Mouse (Mus musculus) spleen, embryonic (tissue): Measurements from ENCODE around the gene Slx1b.
"Not testable (repeated sequence)": the region's sequence is repeated elsewhere in the genome, so short reads cannot be mapped to it uniquely, and the experiment has no call there.

Experiments used
- CTCF ChIA-PET: fragments of 350-600 bp; sonication (Branson Sonifier 250); formaldehyde crosslinking; loops from one replicate; lab custom pipeline; 2022; lab: Charles Lee

Slx1b gene

DNA sequence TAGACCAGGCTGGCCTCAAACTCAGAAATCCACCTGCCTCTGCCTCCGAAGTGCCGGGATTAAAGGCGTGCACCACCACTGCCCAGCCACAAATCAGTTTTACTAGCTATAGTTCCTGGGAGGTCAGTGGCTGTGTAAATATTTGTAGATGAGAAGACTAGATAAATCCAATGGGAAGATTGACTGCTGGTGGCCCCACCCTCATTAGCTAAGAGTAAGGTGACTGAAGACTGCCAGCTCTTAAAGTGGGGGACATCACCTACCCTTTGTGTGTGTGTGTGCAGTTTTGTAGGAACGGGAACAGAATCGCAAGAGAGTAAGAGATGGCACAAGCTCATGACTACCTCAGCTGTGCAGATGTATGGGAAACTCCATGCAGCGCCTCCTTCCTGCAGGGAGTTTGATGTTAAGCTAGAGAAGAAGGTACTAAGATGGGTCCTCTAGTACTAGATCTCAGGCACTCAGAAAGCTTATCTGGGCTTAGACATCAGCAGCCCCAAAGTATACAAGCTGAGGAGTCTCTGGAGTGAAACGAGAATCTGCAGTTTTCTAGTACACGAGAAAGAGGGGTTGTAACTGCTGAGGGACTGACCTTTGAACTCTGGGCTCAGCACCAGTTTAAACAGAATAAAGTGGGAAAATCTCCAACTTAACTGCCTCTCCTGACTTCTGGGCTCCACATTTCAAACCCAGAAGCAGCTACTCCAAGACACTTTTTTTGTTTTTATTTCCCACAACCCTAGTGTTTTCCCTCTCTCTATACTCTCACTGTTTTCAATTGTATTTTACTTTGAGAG lies 16.8 kb downstream of the Slx1b start:
- CTCF ChIA-PET, result no interaction called here

DNA sequence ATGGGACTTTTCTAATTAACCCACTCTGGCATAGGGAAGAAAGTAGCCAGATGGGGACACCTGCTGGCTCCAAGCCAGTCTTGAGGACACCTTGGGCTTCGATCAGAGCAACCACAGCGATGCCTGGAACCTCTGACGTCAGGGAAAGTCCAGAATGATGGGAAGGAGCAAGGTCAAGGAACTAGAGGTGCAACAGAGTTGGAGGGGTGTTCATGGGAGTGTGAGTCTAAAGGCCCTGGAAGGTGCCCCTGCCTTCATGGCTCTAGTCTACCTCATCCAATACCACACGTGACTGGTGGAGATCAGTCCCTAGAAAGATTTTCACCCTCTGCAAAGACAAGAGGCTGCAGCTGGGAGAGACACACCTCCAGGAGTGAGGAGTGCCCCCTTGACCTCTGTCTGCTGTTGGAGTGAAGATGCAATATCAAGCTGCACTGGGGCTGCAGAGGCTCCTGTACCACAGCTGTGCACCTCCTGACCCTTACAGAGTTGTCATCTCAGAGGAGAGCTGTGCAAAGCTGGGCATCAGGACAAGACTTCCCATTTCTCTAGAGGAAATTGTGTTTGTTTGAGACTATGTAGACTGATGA lies 18.9 kb downstream of the Slx1b start:
- CTCF ChIA-PET, result no interaction called here

- CTCF ChIA-PET, result no interaction called here
Observed at GRCm38 (mm10) chr7:126676207-126676606, 19.4 kb downstream of the Slx1b start, which contains the start of gene Sult1a1. Sult1a1 (minus strand) TSS chr7:126676432.

- CTCF ChIA-PET, result no interaction called here
Observed at GRCm38 (mm10) chr7:126675104-126675503, 20.5 kb downstream of the Slx1b start.

GRCm38 (mm10) chr7:126672111-126672510 lies 23.5 kb downstream of the Slx1b start:
- CTCF ChIA-PET, result no interaction called here

DNA sequence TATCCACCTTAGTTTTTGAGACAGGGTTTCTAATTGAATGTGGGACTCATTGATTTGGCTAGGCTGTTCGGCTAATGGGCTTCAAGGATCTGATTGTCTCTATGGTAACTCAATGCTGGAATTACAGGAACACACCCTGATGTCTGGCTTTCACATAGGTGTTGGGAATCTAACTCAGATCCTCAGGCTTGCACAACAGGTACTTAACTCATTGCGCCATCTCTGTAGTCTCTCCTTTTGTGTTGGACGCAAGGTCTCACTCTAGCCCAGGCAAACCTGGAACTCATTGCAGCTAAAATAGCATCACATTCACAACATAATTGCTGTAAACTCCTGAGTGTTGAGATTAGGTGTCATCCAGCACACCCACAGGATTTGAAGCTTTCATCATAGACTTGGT lies 25.4 kb downstream of the Slx1b start:
- CTCF ChIA-PET, result interaction anchor here (0.5 kb wide), 1 partner anchor 92 kb away, joined by 3 read pairs; no protein-coding TSS in a partner anchor

DNA sequence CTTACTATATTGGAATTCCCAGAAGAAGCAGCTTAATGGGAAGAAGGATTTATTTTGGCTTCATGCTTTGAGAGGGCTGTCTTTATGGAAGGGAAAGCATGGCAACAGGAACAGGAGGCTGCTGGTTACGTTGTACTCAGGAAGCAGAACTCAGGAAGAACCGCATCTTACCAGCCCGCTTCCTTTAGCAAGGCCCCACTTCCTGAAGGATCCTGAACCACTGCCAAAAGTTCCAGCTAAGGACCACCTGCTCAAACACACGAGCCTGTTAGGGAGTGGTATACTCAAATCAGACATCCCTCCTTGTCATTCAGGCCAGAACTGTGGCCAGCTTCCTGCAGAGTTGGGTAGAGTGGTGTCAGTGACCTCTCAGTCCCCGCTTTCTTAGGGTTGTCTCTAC lies 27.1 kb downstream of the Slx1b start:
- CTCF ChIA-PET, result interaction anchor here (0.7 kb wide), 2 partner anchors 193 to 211 kb away, joined by 4 to 7 read pairs; partner anchors contain the start of genes Hirip3 and Ino80e

DNA sequence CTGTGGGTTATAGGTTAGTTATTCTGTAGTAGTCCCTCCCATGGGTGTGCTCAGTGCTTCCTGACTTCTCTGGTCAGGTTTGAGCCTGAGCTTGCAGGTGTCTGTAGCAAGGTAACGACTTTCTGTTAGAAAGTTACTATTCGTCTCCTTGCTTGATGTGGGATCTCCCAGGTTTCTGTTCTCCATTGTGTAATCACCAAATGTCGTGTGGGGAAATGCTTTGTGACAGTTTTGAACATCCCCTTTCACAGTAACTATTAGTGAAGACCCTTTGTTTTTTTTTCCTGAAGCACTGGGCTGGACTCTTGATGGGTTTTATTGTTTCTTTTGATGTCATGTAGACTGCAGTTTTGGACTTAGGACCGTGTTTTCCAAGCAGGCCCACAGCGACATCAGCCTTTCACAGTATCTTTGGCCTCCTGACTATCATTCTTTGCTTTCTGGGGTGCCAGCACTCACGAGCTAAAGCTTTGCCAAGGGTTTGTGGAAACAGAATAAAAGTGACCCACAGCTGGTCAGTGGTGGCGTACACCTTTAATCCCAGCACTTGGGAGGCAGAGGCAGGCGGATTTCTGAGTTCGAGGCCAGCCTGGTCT lies 28.0 kb downstream of the Slx1b start:
- CTCF ChIA-PET, result interaction anchor here (0.7 kb wide), 1 partner anchor 33 kb away, joined by 3 read pairs; no protein-coding TSS in a partner anchor

DNA sequence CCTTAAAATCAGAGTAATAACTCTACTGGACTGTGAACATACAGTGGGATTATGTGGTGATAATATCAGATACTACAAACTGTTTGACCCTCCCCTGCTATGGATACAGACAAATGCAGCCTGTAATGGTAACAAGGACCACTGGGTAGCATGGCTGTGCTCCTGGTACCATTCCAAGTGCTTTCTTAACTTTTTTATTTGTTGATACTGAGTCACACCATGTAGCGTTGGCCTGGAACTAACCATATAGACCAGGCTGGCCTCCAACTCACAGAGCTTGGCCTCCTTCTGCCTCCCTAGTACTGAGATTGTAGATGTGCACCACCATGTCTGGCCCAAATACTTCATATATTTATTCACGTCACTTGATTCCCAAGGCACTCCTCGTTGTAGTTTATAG lies 30.3 kb downstream of the Slx1b start:
- CTCF ChIA-PET, result no interaction called here

GRCm38 (mm10) chr7:126663646-126664045 lies 31.9 kb downstream of the Slx1b start:
- CTCF ChIA-PET, result interaction anchor here (0.8 kb wide), 1 partner anchor 1213 kb away, joined by 3 read pairs; the partner anchor contains the start of gene Zfp668

DNA sequence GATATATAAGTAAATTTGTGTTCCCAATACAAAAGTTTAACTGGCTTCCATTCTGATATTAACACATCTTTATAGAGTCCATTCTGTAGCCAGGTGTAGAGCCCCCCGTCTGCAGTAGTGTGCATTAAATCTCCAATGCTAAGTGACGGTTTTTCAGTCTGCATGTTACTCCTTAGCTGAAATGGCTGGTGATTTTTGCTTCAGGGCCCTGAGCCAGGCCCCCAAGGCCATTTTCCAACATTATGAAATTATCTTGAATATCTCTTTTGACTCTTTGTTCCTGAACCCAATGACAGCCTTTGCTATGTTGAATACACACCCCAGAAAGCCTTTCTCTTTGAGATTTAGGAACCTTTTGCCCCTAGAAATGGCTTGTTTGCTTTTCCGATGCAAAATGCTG lies 35.8 kb downstream of the Slx1b start:
- CTCF ChIA-PET, result no interaction called here

DNA sequence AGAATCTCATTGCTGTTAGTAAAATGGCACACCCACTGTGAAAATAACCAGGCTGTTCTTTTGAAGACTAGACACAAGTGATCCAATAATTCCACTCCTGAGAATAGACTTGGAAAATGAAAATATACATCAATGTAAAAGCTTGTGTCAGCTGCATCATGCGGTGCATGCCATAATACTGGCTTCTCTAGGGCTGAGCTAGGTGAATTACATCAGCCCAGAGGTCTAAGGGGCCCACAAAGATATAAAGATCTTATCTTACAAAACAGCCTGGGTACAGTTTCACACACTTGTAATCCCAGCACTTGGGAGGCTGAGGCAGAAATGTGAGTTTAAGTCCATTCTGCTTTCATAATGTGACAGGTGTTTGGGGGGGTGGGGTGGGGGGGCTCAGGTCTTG lies 38.1 kb downstream of the Slx1b start:
- CTCF ChIA-PET, result no interaction called here

DNA sequence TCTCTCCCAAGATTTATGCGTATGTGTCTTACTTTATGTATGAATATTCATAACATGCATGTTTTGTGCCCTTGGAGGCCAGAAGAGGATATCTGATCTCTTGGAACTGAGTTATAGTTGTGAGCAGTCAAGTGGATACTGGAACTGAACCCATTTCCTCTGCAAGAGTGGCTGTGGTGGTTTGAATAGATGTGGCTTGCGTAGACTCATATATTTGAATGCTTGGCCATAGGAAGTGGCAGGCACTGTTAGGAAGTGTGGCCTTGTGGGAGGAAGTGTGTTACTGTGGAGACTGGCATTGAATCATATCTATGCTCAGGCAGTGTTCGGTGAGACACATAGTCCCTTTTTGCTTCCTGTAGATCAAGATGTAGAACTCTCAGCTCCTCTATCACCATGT lies 39.9 kb downstream of the Slx1b start:
- CTCF ChIA-PET, result no interaction called here

- CTCF ChIA-PET, result no interaction called here
Observed at GRCm38 (mm10) chr7:126653991-126654390, 41.6 kb downstream of the Slx1b start.

DNA sequence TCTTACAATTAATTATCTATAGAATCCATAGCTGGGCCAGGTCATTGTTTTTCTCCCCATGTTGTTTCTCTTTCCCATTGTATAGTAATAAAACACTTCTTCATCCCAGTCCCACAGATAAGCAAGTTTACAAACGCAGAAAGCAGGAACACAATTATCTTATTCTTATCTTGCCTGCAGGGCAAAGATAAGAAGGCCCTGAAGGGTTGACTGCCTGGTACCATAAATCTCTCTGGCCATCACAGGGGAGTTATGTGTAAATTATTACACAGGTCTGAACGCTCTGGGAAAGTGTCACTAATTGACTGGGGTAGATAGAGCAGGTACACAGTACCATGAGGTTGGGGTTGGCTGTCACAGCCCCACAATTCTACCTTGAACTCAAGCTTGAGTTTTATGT lies 44.7 kb downstream of the Slx1b start:
- CTCF ChIA-PET, result no interaction called here

- CTCF ChIA-PET, result no interaction called here
Observed at GRCm38 (mm10) chr7:126649231-126650051, 46.1 kb downstream of the Slx1b start, which contains the start of gene Sgf29. Sgf29 (plus strand) TSS chr7:126649309.

- CTCF ChIA-PET, result no interaction called here
Observed at GRCm38 (mm10) chr7:126648486-126648885, 47.1 kb downstream of the Slx1b start.

- CTCF ChIA-PET, result interaction anchor here (1.0 kb wide), 1 partner anchor 50 kb away, joined by 3 read pairs; no protein-coding TSS in a partner anchor
Observed at GRCm38 (mm10) chr7:126645708-126646107, 49.9 kb downstream of the Slx1b start.

GRCm38 (mm10) chr7:126644914-126645313 lies 50.7 kb downstream of the Slx1b start:
- CTCF ChIA-PET, result interaction anchor here (1.0 kb wide), 1 partner anchor 51 kb away, joined by 3 read pairs; no protein-coding TSS in a partner anchor

DNA sequence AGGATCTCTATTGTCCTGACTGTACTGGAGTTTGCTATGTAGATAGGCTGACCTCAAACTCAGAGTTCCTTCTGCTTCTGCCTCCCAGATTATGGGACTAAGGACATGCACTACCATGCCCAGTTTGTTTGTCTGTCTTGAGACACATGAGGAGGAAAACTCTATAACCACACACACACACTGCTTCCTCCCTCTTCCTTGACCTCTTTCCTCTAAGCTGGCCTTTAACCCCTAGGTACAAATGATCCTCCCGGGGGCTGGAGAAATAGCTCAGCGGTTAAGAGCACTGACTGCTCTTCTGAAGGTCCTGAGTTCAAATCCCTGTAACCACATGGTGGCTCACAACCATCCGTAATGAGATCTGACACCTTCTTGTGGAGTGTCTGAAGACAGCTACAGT lies 51.2 kb downstream of the Slx1b start:
- CTCF ChIA-PET, result interaction anchor here (1.0 kb wide), 1 partner anchor 52 kb away, joined by 3 read pairs; no protein-coding TSS in a partner anchor

DNA sequence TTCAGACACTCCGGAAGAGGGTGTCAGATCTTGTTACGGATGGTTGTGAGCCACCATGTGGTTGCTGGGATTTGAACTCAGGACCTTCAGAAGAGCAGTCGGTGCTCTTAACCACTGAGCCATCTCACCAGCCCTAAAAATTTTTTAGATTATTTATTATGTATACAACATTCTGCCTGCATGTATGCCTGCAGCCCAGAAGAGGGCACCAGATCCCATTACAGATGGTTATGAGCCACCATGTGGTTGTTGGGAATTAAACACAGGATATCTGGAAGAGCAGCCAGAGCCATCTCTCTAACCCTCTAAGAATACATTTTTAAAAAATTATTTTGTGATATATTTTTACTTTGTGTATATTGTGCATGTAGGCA lies 52.4 kb downstream of the Slx1b start:
- CTCF ChIA-PET, result not testable (repeated sequence)
